Mouse (Mus musculus): Measurements from ENCODE around the gene Adam1a.
"Not testable (repeated sequence)": the region's sequence is repeated elsewhere in the genome, so short reads cannot be mapped to it uniquely, and the experiment has no call there.

The Adam1a gene

GRCm38 (mm10) chr5:121503231-121503630 lies 42.1 kb downstream of the Adam1a start, which contains the start of gene Adam1b:
Gene Adam1b (minus strand): TSS chr5:121503435.
- ATAC-seq (ENCODE audit: insufficient number of reproducible peaks, low FRiP score, low TSS enrichment) = no peak

DNA sequence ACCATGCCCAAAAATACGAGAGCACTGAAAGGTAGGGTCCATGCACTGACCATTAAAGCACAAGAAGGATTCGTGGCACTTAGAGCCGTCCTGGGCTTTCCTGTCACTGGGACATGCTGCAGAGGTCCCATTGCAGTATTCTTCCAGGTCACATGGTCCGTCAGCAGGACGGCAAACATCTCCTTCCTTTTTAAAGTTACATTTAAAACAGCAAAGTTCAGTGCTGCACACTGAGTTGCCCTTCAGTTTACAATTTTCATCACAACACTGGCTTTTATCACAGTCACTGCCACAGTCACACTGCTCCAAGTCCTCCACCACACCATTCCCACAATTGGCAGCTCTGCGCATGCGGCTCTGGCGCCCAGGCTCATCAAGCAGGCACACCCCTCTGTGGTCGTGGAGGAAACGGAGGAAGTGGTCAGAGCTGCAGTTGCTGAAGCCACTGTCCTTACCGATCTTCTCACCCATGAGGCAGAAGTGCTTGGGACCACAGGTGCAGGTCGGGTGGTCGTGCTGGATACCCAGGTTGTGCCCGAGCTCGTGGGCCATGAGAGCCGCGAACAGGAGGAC lies 43.8 kb downstream of the Adam1a start:
- not testable (repeated sequence) for ATAC-seq (ENCODE audit: insufficient number of reproducible peaks, low FRiP score, low TSS enrichment)

GRCm38 (mm10) chr5:121500719-121501118 lies 44.6 kb downstream of the Adam1a start:
- no peak for ATAC-seq (ENCODE audit: insufficient number of reproducible peaks, low FRiP score, low TSS enrichment)

DNA sequence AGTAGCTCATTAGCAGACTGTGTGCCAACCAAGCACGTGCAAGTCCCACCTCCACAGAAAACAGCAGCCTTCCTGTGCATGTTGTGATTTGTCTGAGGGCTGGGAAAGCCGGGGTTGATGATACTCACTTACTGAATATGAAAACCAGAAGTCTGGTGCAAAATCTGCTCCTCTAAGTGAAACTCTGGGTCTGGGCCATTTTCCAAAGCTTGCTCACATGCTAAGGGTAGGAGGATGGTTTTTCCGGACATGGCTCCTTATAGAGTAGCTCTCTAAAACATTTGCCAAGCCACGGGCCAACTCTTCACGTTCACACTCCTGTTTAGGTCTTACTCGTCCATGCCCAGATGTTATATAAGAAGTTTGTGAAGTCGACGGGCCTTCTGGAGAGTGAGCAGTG lies 52.0 kb downstream of the Adam1a start:
- ATAC-seq (ENCODE audit: insufficient number of reproducible peaks, low FRiP score, low TSS enrichment) = no peak

DNA sequence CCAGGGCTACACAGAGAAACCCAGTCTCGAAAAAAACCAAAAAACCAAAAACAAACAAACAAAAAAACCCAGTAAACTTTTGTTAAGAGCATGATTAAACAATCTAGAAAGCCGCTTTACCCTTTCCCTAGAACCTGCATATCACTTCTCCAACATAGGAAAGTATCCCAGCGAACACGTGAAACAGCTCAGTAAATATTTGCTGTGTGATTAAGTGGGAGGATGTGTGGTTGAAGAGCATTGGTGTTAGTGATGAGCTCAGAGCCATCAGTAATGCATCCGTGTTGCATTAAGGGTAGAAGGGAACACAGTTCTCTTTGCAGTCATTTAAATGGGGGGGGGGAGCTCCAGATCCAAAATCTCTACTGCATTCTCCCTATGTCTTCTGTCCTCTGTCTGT lies 60.5 kb downstream of the Adam1a start:
- no peak for ATAC-seq (ENCODE audit: insufficient number of reproducible peaks, low FRiP score, low TSS enrichment)

DNA sequence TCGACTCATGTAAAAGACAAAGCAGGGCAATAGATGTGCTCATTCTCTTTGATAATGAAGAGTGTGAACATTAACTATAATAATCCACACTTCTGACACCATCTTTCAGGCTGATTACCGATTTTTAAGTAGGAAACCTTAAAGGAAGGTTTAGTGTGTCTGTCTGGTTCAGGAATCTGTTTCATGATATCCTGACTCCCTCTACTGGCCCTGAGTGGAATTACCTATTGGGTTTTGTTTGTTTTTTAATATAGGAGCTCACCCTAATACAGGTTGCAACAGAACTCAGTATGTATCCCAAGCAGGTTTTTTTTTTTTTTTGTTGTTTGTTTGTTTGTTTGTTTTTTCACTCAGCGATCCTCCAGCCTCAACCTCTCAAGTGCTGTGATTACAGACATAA lies 67.6 kb downstream of the Adam1a start:
- ATAC-seq (ENCODE audit: insufficient number of reproducible peaks, low FRiP score, low TSS enrichment) = no peak

DNA sequence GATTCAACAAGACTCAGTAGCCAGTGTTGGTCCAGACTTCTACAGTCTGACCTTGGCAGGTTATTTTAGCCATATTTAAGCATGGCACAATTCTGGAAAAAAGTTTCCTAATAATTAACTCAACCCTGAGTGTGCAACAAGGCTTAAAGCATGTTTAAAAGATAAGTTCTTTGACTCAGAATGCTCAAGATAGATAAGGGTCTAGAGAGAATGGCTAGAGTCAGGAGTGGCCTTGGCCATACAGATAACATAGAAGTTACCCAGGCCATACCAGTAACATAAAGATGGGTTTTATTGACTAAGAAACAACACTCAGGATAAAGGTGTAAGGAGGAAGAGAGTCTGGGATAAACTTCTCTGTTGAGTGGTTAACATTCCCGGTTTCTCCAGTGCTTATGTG lies 69.2 kb downstream of the Adam1a start:
- no peak for ATAC-seq (ENCODE audit: insufficient number of reproducible peaks, low FRiP score, low TSS enrichment)

- ATAC-seq (ENCODE audit: insufficient number of reproducible peaks, low FRiP score, low TSS enrichment) = no peak
Observed at GRCm38 (mm10) chr5:121474610-121475009, 70.7 kb downstream of the Adam1a start.

DNA sequence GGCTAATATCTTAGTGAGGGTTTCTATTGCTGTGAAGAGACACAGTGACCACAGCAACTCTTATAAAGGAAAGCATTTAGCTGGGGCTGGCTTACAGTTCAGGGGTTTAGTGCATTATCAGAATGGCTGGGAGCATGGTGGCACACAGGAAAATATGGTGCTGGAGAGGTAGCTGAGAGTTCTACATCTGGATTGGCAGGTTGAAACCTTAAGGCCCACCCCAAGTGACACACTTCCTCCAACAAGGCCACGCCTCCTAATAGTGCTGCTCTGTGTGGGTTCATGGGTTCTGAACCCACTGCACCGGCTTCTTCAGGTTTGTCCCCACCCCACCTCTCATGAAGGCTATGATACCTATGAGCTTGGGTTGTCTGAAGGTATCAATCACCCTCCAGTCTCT lies 72.9 kb downstream of the Adam1a start:
- no peak for ATAC-seq (ENCODE audit: insufficient number of reproducible peaks, low FRiP score, low TSS enrichment)

GRCm38 (mm10) chr5:121469566-121469965 lies 75.7 kb downstream of the Adam1a start:
- no peak for ATAC-seq (ENCODE audit: insufficient number of reproducible peaks, low FRiP score, low TSS enrichment)

Measured in cerebellum, adult (tissue).